Mouse (Mus musculus): ENCODE data around the gene Olfr975. TPM values are rescaled to one million over a fixed set of nuclear protein-coding genes. Genes with fewer than 3 reads are reported as not detected.

Olfr975 gene
- polyA plus RNA-seq, 1 experiment from 2014 or later: not detected

Other genes with a start within 250 kb of the Olfr975 start
- not detected in 2 replicates for gene Olfr149, start 244.9 kb downstream of the Olfr975 start, polyA plus RNA-seq (2016; fragmentation: Nextera tagmentation; extraction: Ambion mirVana)
- gene Olfr965, start 240.7 kb downstream of the Olfr975 start, polyA plus RNA-seq (2016; fragmentation: Nextera tagmentation; extraction: Ambion mirVana): not detected in 2 replicates
- gene Olfr150, start 221.1 kb downstream of the Olfr975 start, polyA plus RNA-seq (2016; fragmentation: Nextera tagmentation; extraction: Ambion mirVana): not detected in 2 replicates
- not detected in 2 replicates for gene Olfr967, start 205.8 kb downstream of the Olfr975 start, polyA plus RNA-seq (2016; fragmentation: Nextera tagmentation; extraction: Ambion mirVana)
- not detected in 2 replicates for gene Olfr968, start 168.8 kb downstream of the Olfr975 start, polyA plus RNA-seq (2016; fragmentation: Nextera tagmentation; extraction: Ambion mirVana)
- not detected in 2 replicates for gene Olfr969, start 161.1 kb downstream of the Olfr975 start, polyA plus RNA-seq (2016; fragmentation: Nextera tagmentation; extraction: Ambion mirVana)
- not detected in 2 replicates for gene Olfr970, start 143.2 kb downstream of the Olfr975 start, polyA plus RNA-seq (2016; fragmentation: Nextera tagmentation; extraction: Ambion mirVana)
- gene Olfr971, start 115.2 kb downstream of the Olfr975 start, polyA plus RNA-seq (2016; fragmentation: Nextera tagmentation; extraction: Ambion mirVana): not detected in 2 replicates
- not detected in 2 replicates for gene Olfr972, start 85.6 kb downstream of the Olfr975 start, polyA plus RNA-seq (2016; fragmentation: Nextera tagmentation; extraction: Ambion mirVana)
- not detected in 2 replicates for gene Olfr229, start 44.7 kb downstream of the Olfr975 start, polyA plus RNA-seq (2016; fragmentation: Nextera tagmentation; extraction: Ambion mirVana)
- gene Olfr974, start 14.5 kb downstream of the Olfr975 start, polyA plus RNA-seq (2016; fragmentation: Nextera tagmentation; extraction: Ambion mirVana): not detected in 2 replicates
- not detected in 2 replicates for gene Olfr976, start 9.1 kb upstream of the Olfr975 start, polyA plus RNA-seq (2016; fragmentation: Nextera tagmentation; extraction: Ambion mirVana)
- not detected in 2 replicates for gene Olfr978, start 40.1 kb upstream of the Olfr975 start, polyA plus RNA-seq (2016; fragmentation: Nextera tagmentation; extraction: Ambion mirVana)
- not detected in 2 replicates for gene Olfr979, start 51.4 kb upstream of the Olfr975 start, polyA plus RNA-seq (2016; fragmentation: Nextera tagmentation; extraction: Ambion mirVana)
- not detected in 2 replicates for gene Olfr980, start 57.5 kb upstream of the Olfr975 start, polyA plus RNA-seq (2016; fragmentation: Nextera tagmentation; extraction: Ambion mirVana)
- gene Olfr981, start 69.4 kb upstream of the Olfr975 start, polyA plus RNA-seq (2016; fragmentation: Nextera tagmentation; extraction: Ambion mirVana): not detected in 2 replicates
- gene Olfr982, start 121.8 kb upstream of the Olfr975 start, polyA plus RNA-seq (2016; fragmentation: Nextera tagmentation; extraction: Ambion mirVana): not detected in 2 replicates
- not detected in 2 replicates for gene Olfr983, start 141.5 kb upstream of the Olfr975 start, polyA plus RNA-seq (2016; fragmentation: Nextera tagmentation; extraction: Ambion mirVana)
- not detected in 2 replicates for gene Olfr984, start 162.2 kb upstream of the Olfr975 start, polyA plus RNA-seq (2016; fragmentation: Nextera tagmentation; extraction: Ambion mirVana)
- gene Olfr985, start 178.1 kb upstream of the Olfr975 start, polyA plus RNA-seq (2016; fragmentation: Nextera tagmentation; extraction: Ambion mirVana): not detected in 2 replicates
- not detected in 2 replicates for gene Tmem225, start 196.1 kb upstream of the Olfr975 start, polyA plus RNA-seq (2016; fragmentation: Nextera tagmentation; extraction: Ambion mirVana)
- not detected in 2 replicates for gene Olfr986, start 228.9 kb upstream of the Olfr975 start, polyA plus RNA-seq (2016; fragmentation: Nextera tagmentation; extraction: Ambion mirVana)
- 8.1 and 8.9 TPM in 2 replicates for gene Zfp202, start 240.3 kb upstream of the Olfr975 start, polyA plus RNA-seq (2016; fragmentation: Nextera tagmentation; extraction: Ambion mirVana)

Data from neural tube, embryonic 12.5 days (tissue).